Mouse (Mus musculus): ENCODE measurements around the gene Ppp1cc.

Gene Ppp1cc

DNA sequence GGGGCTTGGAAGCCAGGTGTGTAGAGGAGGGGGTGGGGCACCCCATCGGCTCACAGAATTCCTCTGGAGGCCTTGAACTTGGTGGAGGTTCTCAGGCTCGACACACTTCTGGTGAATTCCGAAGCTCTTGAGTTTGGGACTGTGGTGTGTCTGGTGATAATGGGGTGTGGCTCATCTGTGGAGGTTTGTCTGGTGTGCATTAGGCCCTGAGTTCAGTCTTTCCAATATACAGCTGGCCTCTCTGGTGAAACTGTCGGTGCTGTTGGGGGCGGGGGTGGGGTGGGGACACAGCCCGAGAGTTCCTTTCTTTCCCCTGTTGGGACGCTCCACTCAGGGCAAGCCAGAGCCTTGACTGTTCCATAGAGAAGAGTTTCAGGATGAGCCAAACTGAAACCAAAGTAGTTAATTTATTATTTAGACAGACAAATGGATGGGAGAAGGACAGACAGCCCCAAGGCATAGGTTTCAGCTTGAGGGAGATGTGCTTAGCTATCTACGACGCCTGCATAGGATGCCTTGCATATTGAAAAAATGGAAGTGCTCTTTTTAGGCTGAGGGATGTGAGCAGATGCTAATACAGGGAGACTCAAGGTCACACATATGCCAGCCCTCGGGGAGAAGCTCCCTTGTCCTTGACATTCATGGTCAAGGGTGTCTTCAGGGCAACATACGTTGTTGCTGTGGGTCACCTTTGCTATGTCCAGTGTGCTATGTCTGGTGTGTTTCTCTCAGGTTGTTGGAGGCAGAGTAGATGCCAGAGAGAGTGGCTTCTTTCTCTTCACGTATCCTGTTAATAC lies 60.2 kb downstream of the Ppp1cc start:
- DNase-seq: no peak

- peak; percentile 67 for DNase-seq
Measured at GRCm38 (mm10) chr5:122218928-122219327, 60.9 kb downstream of the Ppp1cc start.

- no peak for DNase-seq
Measured at GRCm38 (mm10) chr5:122219655-122220629, 61.9 kb downstream of the Ppp1cc start.

DNA sequence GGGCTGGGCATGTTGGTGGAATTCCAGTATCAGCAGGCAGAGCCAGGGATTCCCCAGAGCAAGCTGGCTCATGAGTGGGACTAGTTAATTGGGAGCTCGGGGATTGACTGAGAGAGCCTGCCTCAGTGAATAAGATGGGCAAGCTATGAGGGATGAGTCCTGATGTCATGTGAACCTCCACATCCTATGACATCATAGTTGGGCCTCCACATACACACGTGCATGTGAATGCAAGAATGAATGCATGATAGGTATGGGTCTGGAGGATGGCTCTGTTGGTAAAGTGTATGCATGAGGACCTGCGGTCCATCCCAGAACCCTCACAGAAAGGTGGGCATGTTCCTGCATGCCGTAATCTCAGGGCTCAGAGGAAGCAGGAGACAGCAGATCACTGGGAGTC lies 63.0 kb downstream of the Ppp1cc start:
- no peak for DNase-seq

GRCm38 (mm10) chr5:122224291-122224690 lies 66.2 kb downstream of the Ppp1cc start:
- DNase-seq: no peak
